Mouse (Mus musculus) heart, embryonic 15.5 days (tissue): ENCODE data around the gene Dhx29. TPM values are rescaled to one million over a fixed set of nuclear protein-coding genes. Genes with fewer than 3 reads are reported as not detected.

Experiments used
- ATAC-seq: fragments of 200-750 bp; cut with Nextera tagmentation; replicated peaks from 2 replicates; pipeline ENCODE4 v1.8.0; 2017; ENCODE audit warnings: low read depth, moderate TSS enrichment; ENCODE audit not compliant: insufficient number of reproducible peaks, insufficient read depth, low FRiP score
- H3K27ac ChIP-seq: fragments of 300-500 bp; sonication (generic); 2 replicates; pipeline ENCODE4 v1.5.1; 2015; ENCODE audit warnings: mild to moderate bottlenecking, inconsistent platforms
- H3K27me3 ChIP-seq: fragments of 300-500 bp; sonication (generic); 2 replicates; pipeline ENCODE4 v1.6.1; 2015; ENCODE audit warnings: inconsistent platforms
- H3K36me3 ChIP-seq: fragments of 300-500 bp; sonication (generic); 2 replicates; pipeline ENCODE4 v1.6.1; 2015; ENCODE audit warnings: mild to moderate bottlenecking, inconsistent platforms
- H3K4me1 ChIP-seq: fragments of 300-500 bp; sonication (generic); replicated peaks from 2 replicates; pipeline ENCODE4 v1.6.1; 2015; ENCODE audit warnings: inconsistent platforms
- H3K4me2 ChIP-seq: fragments of 300-500 bp; sonication (generic); 2 replicates; pipeline ENCODE4 v1.6.1; 2015; ENCODE audit warnings: inconsistent platforms, mild to moderate bottlenecking, moderate library complexity
- H3K4me3 ChIP-seq: fragments of 300-500 bp; sonication (generic); 2 replicates; pipeline ENCODE4 v1.5.1; 2015; ENCODE audit warnings: mild to moderate bottlenecking, inconsistent platforms
- H3K9ac ChIP-seq: fragments of 300-500 bp; sonication (generic); 2 replicates; pipeline ENCODE4 v1.6.1; 2015; ENCODE audit warnings: mild to moderate bottlenecking, inconsistent platforms
- H3K9me3 ChIP-seq: fragments of 300-500 bp; sonication (generic); replicated peaks from 2 replicates; pipeline ENCODE4 v1.6.1; 2016; ENCODE audit warnings: inconsistent platforms
- whole genome bisulfite sequencing: fragments of 180-500 bp; shearing (Covaris S2); methylation state at CpG from one replicate; pipeline ENCODE4 v1.1.7; 2015; ENCODE audit warnings: mixed read lengths; 5-methylcytosine and 5-hydroxymethylcytosine counted together
- polyA plus RNA-seq: library from polyadenylated mRNA; unstranded; fragments of >200 nt; fragmentation: Nextera tagmentation; extraction: Ambion mirVana; gene quantifications from 2 replicates; pipeline ENCODE4 v1.2.1, GENCODE M21; 2015

The Dhx29 gene
- polyA plus RNA-seq, 1 experiment from 2014 or later: 15.1 TPM

DNA sequence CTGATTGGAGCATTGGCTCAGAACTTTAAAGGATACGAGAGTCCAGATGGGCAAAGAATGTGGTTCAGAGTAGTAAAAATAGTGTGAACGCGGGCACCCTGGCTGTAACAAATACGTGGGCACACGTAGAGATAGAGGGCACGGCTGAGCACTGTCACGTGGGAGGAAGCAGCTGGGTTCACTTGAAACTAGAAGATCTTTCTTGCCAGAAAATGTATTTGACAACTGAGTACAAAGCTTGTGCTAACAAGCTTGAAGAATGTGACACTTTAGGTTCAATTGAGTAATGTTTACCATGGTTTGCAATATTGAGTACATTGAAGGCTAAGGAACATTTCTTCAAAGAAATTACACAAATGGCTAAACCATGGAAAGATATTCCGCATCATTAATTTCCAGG is 10.9 kb downstream of the Dhx29 start:
- ATAC-seq: no peak

DNA sequence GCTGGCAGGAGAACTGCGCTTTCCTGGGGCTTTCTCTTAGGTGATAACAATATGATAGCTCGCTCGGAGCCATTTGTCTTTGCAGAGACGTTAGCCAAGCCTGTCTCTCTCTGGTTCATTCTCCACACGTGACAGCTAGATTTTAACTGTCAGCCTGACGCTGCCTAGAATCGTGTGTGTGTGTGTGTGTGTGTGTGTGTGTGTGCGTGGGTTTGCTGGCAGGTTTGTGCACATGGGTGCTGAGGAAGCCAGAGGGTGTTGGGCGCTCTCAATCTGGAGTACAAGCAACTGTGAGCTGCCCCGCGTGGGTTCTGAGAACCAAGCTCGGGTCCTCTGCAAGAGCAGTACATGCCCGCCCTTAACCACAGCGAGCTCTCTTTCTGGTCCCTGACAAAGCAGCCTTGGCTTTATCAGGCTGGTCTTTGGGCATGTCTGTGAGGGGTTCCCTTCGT is 14.7 kb downstream of the Dhx29 start:
- Histone ChIP-seq H3K4me3 (no peak overlapping the region), H3K36me3 (peaks cover 22% of the 10 kb centered on the region), H3K27me3 (no peaks in the 10 kb centered on the region), H3K9me3 (no peaks in the 10 kb centered on the region), H3K9ac (no peak overlapping the region), H3K4me1 (no peaks in the 10 kb centered on the region), H3K4me2 (peak overlapping the region; percentile 17; the same call in 1 of the 2 replicates), H3K27ac (no peak overlapping the region)
- 33% methylated on average over 15 of the region's 15 CpGs for WGBS
- no peak for ATAC-seq

More for the DNA sequence above, 10.9 kb downstream of the Dhx29 start:
- WGBS: 88% methylated on average over 8 of the region's 8 CpGs
- Histone ChIP-seq H3K9ac (no peak overlapping the region), H3K4me1 (no peaks in the 10 kb centered on the region), H3K9me3 (no peaks in the 10 kb centered on the region), H3K27ac (no peak overlapping the region), H3K36me3 (peaks cover 29% of the 10 kb centered on the region), H3K27me3 (no peaks in the 10 kb centered on the region), H3K4me2 (no peak overlapping the region), H3K4me3 (no peak overlapping the region)

DNA sequence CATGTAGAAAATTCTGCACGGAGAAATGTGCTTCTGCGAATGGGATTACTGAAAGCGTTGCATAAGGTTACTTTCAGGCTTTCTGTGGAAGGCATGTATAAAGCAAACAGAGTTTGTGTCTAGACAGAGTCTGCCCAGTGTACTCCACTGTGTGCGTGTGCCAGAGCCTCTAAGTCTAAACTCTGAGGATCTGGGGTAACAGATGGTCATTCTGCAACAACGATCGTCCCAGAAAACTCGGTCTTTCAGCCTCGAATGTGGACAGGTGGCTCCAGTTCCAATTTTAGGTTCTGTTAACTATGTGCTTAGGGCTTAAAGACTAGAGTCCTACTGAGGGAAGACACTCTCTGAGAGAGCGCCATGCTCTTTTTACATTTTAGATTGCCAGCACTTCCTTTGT is 18.1 kb downstream of the Dhx29 start:
- no peak for ATAC-seq

DNA sequence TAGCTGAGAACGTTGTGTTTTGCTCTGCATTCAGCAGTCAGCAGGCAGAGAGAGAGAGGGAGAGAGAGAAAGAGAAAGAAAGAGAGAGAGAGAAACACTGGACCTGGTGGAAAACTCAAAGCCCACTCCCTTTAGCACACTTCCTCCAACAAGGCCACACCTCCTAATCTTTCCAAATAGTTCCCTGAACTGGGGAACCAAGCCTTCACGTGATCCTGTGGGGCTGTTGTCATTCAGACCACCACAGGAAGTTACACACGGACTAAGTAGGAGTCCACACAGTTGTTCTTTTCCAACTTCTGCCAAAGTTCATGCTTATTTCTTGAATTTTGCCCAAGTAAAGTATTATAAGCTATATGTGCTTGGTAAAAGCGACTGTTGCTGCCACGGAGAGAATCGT is 18.6 kb downstream of the Dhx29 start:
- no peak overlapping the region for H3K27ac ChIP-seq
- H3K4me1 ChIP-seq: no peaks in the 10 kb centered on the region
- H3K4me3 ChIP-seq: no peak overlapping the region
- H3K36me3 ChIP-seq: peaks cover 37% of the 10 kb centered on the region
- H3K9ac ChIP-seq: no peak overlapping the region
- no peaks in the 10 kb centered on the region for H3K27me3 ChIP-seq
- no peaks in the 10 kb centered on the region for H3K9me3 ChIP-seq
- no peak for ATAC-seq
- WGBS: 82% methylated on average over 6 of the region's 6 CpGs
- H3K4me2 ChIP-seq: no peak overlapping the region

More for the DNA sequence above, 18.1 kb downstream of the Dhx29 start:
- H3K9me3 ChIP-seq: no peaks in the 10 kb centered on the region
- 95% methylated on average over 9 of the region's 9 CpGs for WGBS
- H3K4me1 ChIP-seq: no peaks in the 10 kb centered on the region
- no peak overlapping the region for H3K27ac ChIP-seq
- H3K4me2 ChIP-seq: no peak overlapping the region
- peaks cover 36% of the 10 kb centered on the region for H3K36me3 ChIP-seq
- no peaks in the 10 kb centered on the region for H3K27me3 ChIP-seq
- H3K4me3 ChIP-seq: no peak overlapping the region
- H3K9ac ChIP-seq: no peak overlapping the region

DNA sequence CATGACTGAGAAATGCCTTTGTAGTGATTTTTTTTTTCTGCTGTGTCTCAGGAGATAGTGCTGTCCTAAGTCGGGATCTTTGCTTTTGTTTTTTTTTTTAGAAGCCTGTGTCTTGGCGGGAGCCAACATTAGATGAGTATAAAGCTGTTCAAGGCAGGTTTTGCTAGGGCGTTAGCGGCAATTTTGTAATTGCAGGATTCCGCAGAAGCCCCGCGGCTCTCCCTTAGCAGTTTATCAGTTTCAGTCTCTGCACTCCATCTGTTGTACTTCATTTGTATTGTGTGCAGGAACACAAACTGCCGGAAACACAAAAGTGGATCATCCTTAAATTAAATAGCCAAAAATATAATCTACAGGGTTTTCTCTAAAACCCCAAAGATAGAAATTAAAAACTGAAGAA is 26.8 kb downstream of the Dhx29 start:
- WGBS: 90% methylated on average over 8 of the region's 8 CpGs

DNA sequence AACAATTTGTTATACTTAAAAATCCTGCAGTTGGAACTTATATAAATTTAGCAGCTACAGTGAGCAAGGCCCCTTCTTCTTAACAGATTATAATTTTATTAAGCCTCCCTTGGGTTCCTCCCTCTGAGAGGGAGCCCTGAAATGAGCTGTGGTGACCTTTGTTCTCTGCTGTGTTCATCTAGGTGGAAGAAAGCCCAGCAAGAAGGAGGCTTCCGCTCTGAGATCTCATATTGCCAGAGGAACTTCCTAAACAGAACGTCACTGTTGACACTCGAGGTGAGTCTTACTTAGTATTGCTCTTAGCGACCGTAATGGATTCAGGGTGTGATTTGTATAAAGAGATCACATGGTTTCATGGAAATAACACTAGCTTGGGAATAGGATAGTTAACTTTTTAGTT is 35.8 kb downstream of the Dhx29 start:
- 87% methylated on average over 5 of the region's 5 CpGs for WGBS
- Histone ChIP-seq H3K36me3 (peaks cover 45% of the 10 kb centered on the region), H3K9me3 (no peaks in the 10 kb centered on the region), H3K27me3 (no peaks in the 10 kb centered on the region), H3K27ac (no peak overlapping the region), H3K4me3 (no peak overlapping the region), H3K9ac (no peak overlapping the region), H3K4me1 (no peaks in the 10 kb centered on the region), H3K4me2 (no peak overlapping the region)
- ATAC-seq: no peak

More for the DNA sequence above, 26.8 kb downstream of the Dhx29 start:
- H3K4me2 ChIP-seq: no peak overlapping the region
- no peak overlapping the region for H3K27ac ChIP-seq
- no peaks in the 10 kb centered on the region for H3K9me3 ChIP-seq
- H3K27me3 ChIP-seq: no peaks in the 10 kb centered on the region
- H3K4me1 ChIP-seq: no peaks in the 10 kb centered on the region
- ATAC-seq: no peak
- no peak overlapping the region for H3K4me3 ChIP-seq
- H3K9ac ChIP-seq: no peak overlapping the region
- H3K36me3 ChIP-seq: peaks cover 24% of the 10 kb centered on the region

DNA sequence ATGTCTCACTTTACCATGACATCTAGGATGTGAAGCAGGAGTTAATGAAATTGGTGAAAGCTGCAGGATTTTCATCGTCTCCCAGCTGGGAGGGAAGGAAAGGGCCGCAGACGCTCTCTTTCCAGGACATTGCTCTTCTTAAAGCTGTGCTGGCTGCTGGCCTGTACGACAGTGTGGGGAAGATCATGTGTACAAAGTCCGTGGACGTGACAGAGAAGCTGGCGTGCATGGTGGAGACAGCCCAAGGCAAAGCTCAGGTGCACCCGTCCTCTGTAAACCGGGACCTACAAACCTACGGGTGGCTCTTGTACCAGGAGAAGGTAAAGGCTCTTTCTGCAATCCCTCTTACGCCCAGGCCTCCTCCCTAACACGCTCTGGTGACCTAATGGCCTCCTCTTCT is 37.2 kb downstream of the Dhx29 start:
- peaks cover 47% of the 10 kb centered on the region for H3K36me3 ChIP-seq
- no peak overlapping the region for H3K4me2 ChIP-seq
- no peaks in the 10 kb centered on the region for H3K27me3 ChIP-seq
- no peak overlapping the region for H3K4me3 ChIP-seq
- H3K27ac ChIP-seq: no peak overlapping the region
- no peaks in the 10 kb centered on the region for H3K4me1 ChIP-seq
- WGBS: 89% methylated on average over 12 of the region's 12 CpGs
- H3K9me3 ChIP-seq: no peaks in the 10 kb centered on the region
- no peak overlapping the region for H3K9ac ChIP-seq
- no peak for ATAC-seq

DNA sequence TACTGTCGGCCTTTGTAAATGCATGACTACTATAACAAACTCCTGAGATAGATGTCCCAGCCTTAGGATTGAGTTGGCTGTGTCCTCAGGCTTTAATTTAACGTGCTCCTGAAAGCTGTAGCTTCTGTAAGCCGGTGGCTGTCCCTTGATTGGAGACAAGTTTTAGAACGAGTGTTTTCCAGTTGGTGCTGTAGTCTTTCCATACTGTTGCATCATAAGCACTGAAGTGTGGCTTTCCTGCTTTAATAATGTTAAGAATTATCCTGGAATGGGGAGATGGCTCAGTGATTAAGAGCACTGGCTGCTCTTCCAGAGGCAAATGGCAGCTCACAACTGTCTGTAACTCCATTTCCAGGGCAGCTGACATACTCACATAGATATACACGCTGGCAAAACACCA is 40.0 kb downstream of the Dhx29 start:
- Histone ChIP-seq H3K27ac (no peak overlapping the region), H3K4me1 (no peaks in the 10 kb centered on the region), H3K4me2 (no peak overlapping the region), H3K36me3 (peaks cover 43% of the 10 kb centered on the region), H3K9me3 (no peaks in the 10 kb centered on the region), H3K27me3 (no peaks in the 10 kb centered on the region), H3K9ac (no peak overlapping the region), H3K4me3 (no peak overlapping the region)
- ATAC-seq: no peak
- 90% methylated on average over 5 of the region's 5 CpGs for WGBS

DNA sequence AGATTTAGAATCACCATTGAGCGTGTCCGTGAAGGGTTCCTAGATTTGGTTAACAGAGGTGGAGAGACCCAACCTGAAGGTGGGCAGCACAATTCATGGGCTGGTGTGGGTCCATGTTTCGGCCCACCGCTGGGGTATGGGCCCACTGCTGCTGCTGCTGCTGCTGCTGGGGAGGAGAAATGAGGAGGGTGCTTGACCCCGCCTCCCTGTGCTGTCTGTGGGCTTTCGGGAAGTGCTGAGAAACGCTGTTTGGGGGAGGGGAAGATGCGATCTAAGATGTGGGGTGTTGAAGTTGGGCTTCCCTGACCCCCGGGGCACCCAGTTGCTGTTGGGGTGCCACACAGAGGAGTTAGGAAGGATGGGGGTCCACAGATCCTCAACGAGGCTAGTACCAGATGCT is 49.5 kb downstream of the Dhx29 start:
- WGBS: 38% methylated on average over 10 of the region's 10 CpGs
- H3K4me1 ChIP-seq: no peaks in the 10 kb centered on the region
- no peak for ATAC-seq
- no peaks in the 10 kb centered on the region for H3K9me3 ChIP-seq
- no peak overlapping the region for H3K27ac ChIP-seq
- peaks cover 29% of the 10 kb centered on the region for H3K27me3 ChIP-seq
- H3K36me3 ChIP-seq: no peaks in the 10 kb centered on the region
- H3K9ac ChIP-seq: no peak overlapping the region
- H3K4me3 ChIP-seq: no peak overlapping the region
- no peak overlapping the region for H3K4me2 ChIP-seq

DNA sequence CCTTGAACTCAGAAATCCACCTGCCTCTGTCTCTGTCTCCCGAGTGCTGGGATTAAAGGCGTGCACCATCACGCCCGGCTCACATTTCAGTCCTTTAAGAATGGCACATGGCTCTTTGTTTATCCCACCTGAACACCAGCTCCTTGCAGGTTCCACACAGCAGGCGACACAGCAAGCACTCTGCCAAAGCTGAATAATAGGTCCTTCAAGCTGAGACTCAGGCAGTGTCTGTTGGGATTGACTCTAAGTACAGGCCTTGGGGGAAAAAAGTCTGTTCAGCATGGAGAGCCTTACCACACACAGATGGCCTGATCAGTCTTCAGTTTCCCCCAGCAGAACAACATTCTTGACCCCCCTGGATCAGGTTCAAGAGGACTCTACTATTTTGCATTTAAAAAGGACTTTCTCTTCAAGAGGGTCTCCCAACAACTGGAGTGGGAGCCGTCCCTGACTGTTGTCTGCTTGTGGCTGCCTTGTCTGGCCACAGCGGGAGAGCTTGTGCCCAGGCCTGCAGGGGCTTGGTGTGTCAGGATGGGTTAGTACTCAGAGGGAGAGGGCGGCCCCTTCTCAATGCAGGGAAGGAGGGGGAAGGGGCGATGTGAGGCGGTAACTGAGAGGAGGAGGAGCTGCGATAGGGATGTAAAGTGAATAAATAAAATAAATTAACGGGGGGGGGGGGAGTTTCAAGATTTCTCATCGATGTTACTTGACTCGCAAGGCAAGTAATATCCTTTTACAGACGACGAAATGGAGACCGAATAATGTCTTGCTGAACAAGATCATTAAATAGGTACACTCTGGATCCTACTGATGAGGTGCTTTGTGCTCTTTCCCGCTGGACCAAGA is 58.6 kb downstream of the Dhx29 start:
- Histone ChIP-seq H3K36me3 (no peaks in the 10 kb centered on the region), H3K9ac (no peak overlapping the region), H3K4me1 (peaks cover 40% of the 10 kb centered on the region), H3K9me3 (no peaks in the 10 kb centered on the region), H3K27ac (no peak overlapping the region), H3K27me3 (peaks cover 73% of the 10 kb centered on the region), H3K4me2 (no peak overlapping the region), H3K4me3 (no peak overlapping the region)
- WGBS: 14% methylated on average over 18 of the region's 18 CpGs
- ATAC-seq: no peak

DNA sequence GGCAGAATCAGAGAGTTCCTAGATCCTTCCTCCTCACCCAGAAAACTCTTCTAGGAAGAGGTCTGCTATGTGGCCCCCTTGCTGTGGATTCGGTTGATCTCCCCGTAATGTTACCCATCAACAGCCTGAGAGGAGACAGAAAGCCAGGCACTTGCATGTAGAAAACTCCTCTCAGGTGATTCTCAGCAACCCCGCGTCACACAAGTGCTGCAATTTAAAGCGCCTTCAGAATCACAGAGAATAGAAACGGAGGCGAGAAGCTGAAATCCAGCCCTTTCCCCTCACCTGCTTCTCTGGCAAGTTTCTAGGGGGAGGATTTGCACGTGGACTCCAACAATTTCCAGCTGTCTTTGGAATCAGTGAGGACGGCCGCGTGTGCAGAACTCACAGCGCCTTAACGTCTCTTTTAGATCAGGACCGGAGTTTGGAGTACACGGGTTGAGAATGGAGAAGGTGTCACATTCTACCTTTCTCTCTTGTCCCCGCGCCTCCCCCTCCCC is 59.2 kb downstream of the Dhx29 start:
- Histone ChIP-seq H3K4me1 (peaks cover 40% of the 10 kb centered on the region), H3K9ac (no peak overlapping the region), H3K36me3 (no peaks in the 10 kb centered on the region), H3K4me3 (peak overlapping the region; percentile 66; the same call in 1 of the 2 replicates), H3K4me2 (peak overlapping the region; percentile 100), H3K9me3 (no peaks in the 10 kb centered on the region), H3K27me3 (peaks cover 75% of the 10 kb centered on the region), H3K27ac (no peak overlapping the region)
- WGBS: 2% methylated on average over 17 of the region's 17 CpGs
- no peak for ATAC-seq

DNA sequence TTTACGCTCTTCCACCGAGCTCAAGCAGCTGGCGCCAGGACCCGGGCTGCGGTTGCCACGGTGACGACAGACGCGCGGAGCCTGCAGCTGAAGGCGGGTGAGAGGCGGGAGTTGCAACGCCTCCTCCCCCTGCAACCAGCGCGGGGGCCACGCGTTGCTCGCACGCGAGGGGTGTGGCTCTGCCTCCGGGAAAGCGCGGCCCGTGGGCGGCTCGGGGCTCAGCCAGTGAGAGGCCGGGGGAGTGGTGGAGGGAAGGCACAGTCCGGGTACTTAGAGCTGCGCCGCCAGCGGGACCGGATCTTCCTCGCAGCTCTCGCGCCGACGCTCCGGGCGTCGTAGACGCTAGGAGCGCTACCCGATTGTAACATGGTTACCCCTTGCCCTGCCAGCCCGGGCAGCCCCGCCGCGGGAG is 60.3 kb downstream of the Dhx29 start, which contains the start of gene Ccno:
Gene Ccno, plus strand, starts transcription at position 271 of the 412 bp plus-strand sequence.
- Histone ChIP-seq H3K9ac (peak within 1 kb of the TSS; percentile 56), H3K9me3 (no peaks in the 10 kb centered on the region), H3K4me3 (peak within 1 kb of the TSS; percentile 66), H3K27me3 (peaks cover 81% of the 10 kb centered on the region), H3K27ac (no peak within 1 kb of the TSS), H3K36me3 (no peaks in the 10 kb centered on the region), H3K4me1 (peaks cover 40% of the 10 kb centered on the region), H3K4me2 (peak within 1 kb of the TSS; percentile 100)
- peak; percentile 98 for ATAC-seq
- under 1% methylated on average over 47 of the region's 47 CpGs for WGBS
